Mouse (Mus musculus) heart, postnatal 25 days (tissue): ENCODE measurements at regions not wholly inside any gene's neighbourhood (a gene's known extent, or its start where the extent isn't known, plus 50 kb on each side); places are given as distances from the start of the nearest gene placed in this dataset.

ENCODE experiments used
- DNase-seq: peaks from one replicate; pipeline ENCODE4 v3.0.0; 2022; ENCODE audit warnings: low spot score
- intact Hi-C: fragments of 180-260 bp; cut with DNase I; formaldehyde crosslinking; loops from one replicate; pipeline ENCODE4 v1.15.1; 2025

- intact Hi-C loops = no loop called here
- no peak for DNase-seq
Measured at GRCm38 (mm10) chr9:84389831-84390230, 464.9 kb downstream of the Bckdhb start.

- intact Hi-C loops = no loop called here
- DNase-seq = no peak
Measured at GRCm38 (mm10) chr9:84394536-84395314, 469.8 kb downstream of the Bckdhb start.

GRCm38 (mm10) chr9:84399481-84399880, 474.5 kb downstream of the Bckdhb start:
- no peak for DNase-seq
- intact Hi-C loops = no loop called here

- DNase-seq = no peak
- intact Hi-C loops = no loop called here
Measured at GRCm38 (mm10) chr9:84408260-84409203, 483.6 kb downstream of the Bckdhb start.
